Mouse (Mus musculus) embryo, embryonic 11 days (tissue): ENCODE measurements around the gene Efcab6.
"Not testable (repeated sequence)": the region's sequence is repeated elsewhere in the genome, so short reads cannot be mapped to it uniquely, and the experiment has no call there.

Experiments used
- DNase-seq: peaks from one replicate; pipeline ENCODE4 v3.0.0-alpha.2; 2015

Efcab6 gene

GRCm38 (mm10) chr15:84065140-84065539 is at the start of gene Efcab6:
Gene Efcab6 (minus strand): TSS chr15:84065379.
- DNase-seq = peak; percentile 73

- DNase-seq = no peak
Measured at GRCm38 (mm10) chr15:84113873-84114272, 48.7 kb upstream of the Efcab6 start.

DNA sequence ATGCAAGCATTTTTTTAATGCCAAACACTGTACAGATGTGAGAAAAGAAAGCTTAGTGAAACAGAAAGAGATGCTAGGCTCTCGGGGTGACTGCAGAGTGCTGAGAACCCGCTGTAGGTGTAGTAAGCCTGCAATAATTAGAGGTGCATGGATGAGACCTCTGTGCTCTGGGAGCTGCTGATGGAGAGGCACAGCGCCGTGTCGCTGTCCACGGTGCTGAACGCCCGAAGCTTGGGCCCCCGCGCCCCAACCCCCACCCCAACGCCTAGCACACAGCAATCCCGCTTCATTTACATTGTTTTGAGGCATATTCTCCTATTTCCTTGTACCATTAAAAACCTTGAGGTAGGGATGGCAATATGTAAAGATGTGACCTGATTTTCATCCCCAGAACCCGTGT is 43.7 kb upstream of the Efcab6 start:
- peak; percentile 73 for DNase-seq

DNA sequence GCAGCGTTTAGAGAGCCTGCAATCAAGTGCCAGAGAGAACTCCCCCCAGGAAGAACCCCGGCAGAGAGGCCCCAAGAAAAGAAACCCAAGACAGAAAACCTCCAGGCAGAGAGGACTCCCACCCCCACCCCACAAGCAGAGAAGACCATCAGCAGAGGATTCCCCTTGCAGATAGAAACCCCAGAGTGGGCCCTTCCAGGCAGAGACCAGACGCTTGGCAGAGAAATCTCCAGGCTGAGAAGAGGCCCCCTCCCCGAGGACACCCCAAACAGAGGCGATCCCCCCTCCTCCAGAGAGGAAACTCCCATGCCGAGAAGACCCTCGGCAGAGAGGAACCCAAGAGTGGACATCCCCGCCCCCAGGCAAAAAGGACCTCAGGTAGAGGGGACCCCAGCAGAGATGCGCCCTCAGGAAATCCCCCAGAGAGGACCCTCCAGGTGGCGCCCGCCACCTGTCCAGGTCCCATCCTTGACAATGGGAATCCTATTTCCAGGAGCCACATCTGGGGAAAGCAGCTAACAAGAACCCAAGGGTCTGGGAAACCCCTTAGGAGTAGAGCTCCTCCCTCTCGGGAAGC is 40.8 kb upstream of the Efcab6 start:
- DNase-seq = no peak

GRCm38 (mm10) chr15:84105105-84105923 is 40.1 kb upstream of the Efcab6 start, which contains the start of gene Sult4a1:
Gene Sult4a1 (minus strand): TSS chr15:84105754.
- DNase-seq = peak; percentile 61

DNA sequence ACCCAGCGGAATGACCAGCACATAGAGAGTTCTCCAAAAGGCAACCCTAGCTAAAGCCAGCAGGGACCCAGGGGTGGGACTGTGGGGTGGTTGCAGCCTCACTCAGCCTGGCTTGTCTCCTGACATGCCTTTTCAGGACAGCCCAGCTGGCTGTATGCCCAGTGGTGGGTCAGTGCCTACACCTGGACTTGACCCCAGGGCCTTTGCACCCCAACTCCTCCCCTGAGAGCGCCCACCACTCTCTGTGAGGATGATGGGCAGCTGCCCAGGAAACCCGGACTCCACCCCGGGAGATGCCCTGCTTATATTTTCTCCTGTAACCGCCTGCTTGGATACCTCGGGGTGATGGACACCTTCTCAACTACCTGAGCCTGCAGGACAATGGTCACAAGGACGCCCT is 39.4 kb upstream of the Efcab6 start:
- DNase-seq = no peak

- not testable (repeated sequence) for DNase-seq
Measured at GRCm38 (mm10) chr15:84097536-84097935, 32.4 kb upstream of the Efcab6 start.

- DNase-seq = no peak
Measured at GRCm38 (mm10) chr15:84096051-84096450, 30.9 kb upstream of the Efcab6 start.

DNA sequence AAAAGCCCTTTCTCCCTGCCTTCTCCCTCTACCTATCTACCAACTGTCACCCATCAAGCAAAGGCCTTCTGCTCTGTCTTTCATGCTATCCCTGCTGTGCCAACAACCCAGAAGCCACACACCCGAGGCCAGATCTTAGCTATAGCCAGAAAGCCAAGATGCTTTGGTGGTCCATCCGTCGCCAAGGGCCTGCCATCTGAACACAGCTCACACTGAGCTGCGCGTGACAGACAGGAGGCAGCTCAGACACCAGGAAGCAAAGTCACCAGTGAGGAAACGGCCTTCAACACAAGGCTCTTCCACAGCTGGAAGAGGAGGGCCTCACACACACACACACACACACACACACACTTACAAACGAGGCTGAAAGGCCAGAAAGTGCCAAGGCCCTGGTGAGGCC is 29.7 kb upstream of the Efcab6 start:
- DNase-seq = no peak

GRCm38 (mm10) chr15:84086775-84087174 is 21.6 kb upstream of the Efcab6 start:
- no peak for DNase-seq

- peak; percentile 63 for DNase-seq
Measured at GRCm38 (mm10) chr15:84086364-84086763, 21.2 kb upstream of the Efcab6 start.

- no peak for DNase-seq
Measured at GRCm38 (mm10) chr15:84080069-84080468, 14.9 kb upstream of the Efcab6 start.

- no peak for DNase-seq
Measured at GRCm38 (mm10) chr15:84079519-84079918, 14.3 kb upstream of the Efcab6 start.

DNA sequence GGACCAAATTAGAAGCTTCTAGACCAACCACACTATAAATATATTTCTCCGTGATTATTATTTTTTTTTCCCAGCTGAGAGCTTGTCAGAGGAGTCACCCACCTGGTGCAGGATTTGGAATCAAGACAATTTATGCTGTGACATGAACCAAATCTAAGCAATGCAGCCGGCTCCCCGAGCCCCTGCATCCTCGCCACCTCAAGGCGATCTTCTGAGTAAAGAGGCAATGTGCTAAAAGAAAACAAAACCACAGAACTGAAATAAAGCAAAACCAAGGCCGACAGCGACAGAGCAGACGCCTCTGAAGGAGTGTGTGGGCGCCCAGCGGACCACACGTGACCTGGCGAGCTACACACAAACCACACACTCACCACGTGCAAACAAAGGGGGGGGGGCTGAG is 13.5 kb upstream of the Efcab6 start:
- DNase-seq = no peak

DNA sequence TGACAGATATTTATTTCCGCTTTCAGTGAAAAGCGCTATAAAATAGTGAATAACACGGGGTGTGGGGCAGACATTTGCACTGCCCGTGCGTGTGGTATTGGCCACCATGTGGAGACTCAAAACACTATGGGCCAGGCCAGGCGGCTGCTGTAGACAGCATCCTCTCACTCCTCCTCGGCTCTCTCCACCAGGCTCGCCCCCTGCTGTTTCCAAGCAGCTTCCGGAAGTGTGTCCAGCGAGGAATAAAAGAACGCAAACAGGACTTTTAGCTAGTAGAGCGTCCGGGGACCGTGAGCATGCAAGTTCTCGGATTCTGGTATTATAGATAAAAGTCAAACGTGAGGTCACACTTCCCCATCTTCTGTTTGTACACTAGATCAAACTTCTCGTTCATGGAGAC is 12.0 kb upstream of the Efcab6 start:
- no peak for DNase-seq

GRCm38 (mm10) chr15:84074705-84075185 is 9.6 kb upstream of the Efcab6 start:
- DNase-seq = peak; percentile 68

GRCm38 (mm10) chr15:84073911-84074704 is 8.9 kb upstream of the Efcab6 start:
- peak; percentile 76 for DNase-seq

- DNase-seq = no peak
Measured at GRCm38 (mm10) chr15:84073058-84073457, 7.9 kb upstream of the Efcab6 start.

GRCm38 (mm10) chr15:84072226-84072625 is 7.0 kb upstream of the Efcab6 start:
- DNase-seq = peak; percentile 80

DNA sequence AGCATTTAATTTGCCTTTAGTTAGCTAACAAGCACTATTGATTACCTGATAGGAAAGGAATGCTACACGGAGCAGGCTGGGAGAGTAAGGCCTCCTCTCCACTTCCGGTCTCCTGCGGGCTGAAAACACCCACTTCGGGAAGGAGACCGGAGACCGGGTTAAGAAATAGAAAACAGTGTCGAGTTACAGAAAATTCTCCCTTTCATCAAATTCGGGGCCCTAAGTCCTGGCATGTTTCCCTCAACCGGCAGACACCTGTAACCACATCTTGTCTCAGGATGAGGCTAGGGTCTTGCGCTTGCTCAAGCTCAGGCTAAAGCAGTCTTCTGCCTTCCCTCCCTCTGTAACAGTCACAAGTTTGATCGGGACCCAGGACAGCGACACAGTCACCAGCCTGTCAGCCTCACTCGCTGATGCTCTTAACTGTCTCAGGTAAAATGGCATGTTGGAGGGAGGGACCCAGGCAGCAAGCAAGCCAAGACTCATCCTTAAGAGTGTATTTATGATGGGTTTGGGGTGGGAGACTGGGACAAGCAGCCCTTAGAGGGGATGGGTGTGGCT is 5.0 kb upstream of the Efcab6 start:
- DNase-seq = peak; percentile 44

- no peak for DNase-seq
Measured at GRCm38 (mm10) chr15:84069455-84070050, 4.4 kb upstream of the Efcab6 start.

DNA sequence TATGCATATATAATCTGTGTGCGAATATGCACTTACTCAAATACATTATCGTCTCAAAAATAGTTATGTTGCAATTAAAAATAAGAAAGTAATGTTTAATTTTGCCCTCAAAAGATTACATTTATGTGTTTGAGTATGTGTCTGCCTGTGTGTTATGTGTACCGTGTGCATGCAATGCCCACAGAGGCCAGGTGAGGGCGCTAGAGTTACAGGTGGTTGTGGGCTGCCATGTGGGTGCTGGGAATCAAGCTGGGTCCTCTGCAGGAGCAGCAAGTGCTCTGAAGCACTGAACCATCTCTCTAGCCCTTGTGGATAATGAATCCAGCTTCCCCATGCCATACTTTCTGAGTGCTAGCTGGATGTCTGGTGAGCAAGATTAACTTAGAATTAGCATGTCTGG is 522 bp upstream of the Efcab6 start:
- no peak for DNase-seq

DNA sequence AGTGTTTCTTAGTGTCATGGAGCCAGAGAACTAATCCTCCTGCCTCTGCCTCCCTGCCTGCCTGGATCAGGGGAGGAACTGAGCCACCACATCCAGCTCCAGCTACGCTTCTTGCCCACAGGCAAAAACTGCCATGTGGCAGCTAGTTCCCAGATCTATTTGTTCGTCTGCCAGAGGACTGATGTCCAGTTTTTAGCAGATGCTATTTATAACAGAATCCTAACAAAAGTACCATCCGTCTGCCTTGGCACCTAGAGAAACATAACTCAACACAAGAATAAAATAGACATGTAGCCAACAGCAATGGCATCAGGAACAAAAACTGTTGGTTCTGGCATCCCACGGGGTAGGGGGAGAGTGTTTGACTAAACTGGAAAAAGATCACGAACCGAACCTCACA is 6.3 kb downstream of the Efcab6 start:
- no peak for DNase-seq
